Mouse (Mus musculus): ENCODE measurements at regions not wholly inside any gene's neighbourhood (a gene's known extent, or its start where the extent isn't known, plus 50 kb on each side); places are given as distances from the start of the nearest gene placed in this dataset.

- Histone ChIP-seq H3K4me1 (ENCODE audit: insufficient read depth, low read depth, low read length) (no peaks in the 10 kb centered on the region), H3K27me3 (ENCODE audit: insufficient read depth, low read length) (no peaks in the 10 kb centered on the region), H3K9me3 (replicated peaks) (peaks cover 29% of the 10 kb centered on the region), H3K36me3 (replicated peaks) (no peaks in the 10 kb centered on the region), H3K4me3 (ENCODE audit: low read depth, low read length) (no peak overlapping the region)
- ATAC-seq (ENCODE audit: extremely low read depth, insufficient number of reproducible peaks, low FRiP score, poor library complexity, severe bottlenecking) (no peak), DNase-seq (ENCODE audit: low spot score) (no peak)
- no peak for TF ChIP-seq CTCF (IDR thresholded peaks at IDR 0.05; ENCODE audit: low read depth, low read length)
- TF ChIP-seq POLR2AphosphoS5 (IDR thresholded peaks at IDR 0.05; ENCODE audit: insufficient replicate concordance, low read depth, low read length): no peak
- no peak for TF ChIP-seq TAL1 (conservative IDR thresholded peaks at IDR 0.05; ENCODE audit: low read depth, low read length)
- no peak for TF ChIP-seq GATA2 (IDR thresholded peaks at IDR 0.05; ENCODE audit: borderline replicate concordance, low read depth, low read length)
- TF ChIP-seq GATA1 (IDR thresholded peaks at IDR 0.05; ENCODE audit: borderline replicate concordance, low read length): no peak
Measured at GRCm38 (mm10) chr8:91983171-91983570, 181.3 kb upstream of the Irx3 start.

DNA sequence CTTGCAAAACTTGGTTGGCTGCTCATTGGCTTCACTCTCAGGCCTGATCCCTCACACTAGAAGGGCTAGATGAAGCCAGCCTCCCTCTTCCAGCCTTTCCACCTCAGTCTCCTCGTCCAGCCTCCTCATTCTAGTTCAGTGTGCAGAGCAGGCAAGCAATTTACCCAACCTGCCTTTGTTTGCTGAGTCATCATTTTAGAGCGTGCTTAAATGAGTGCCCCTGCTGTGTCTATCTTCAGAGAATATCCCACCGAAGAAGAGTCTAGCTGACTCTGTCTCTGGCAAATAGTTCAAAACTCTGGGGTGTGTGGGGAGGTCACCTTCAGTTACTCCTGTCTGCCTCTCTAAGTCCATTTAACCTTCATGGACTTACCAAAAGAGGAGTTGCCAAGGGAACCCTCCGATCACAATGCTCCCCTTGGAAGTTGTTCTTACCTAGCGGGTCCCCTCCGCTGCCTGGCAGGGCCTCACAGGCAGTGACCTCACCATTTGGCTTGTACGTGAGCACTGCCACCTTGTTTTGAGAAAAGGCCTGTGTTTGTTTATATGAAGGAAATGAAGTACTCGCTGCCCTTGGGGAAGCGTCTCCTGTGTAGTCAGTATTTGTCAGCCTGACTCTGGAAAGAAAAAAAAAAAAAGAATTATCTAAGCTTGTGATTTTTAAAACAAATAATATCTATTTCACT, 175.2 kb upstream of the Irx3 start:
- TF ChIP-seq POLR2AphosphoS5 (IDR thresholded peaks at IDR 0.05; ENCODE audit: insufficient replicate concordance, low read depth, low read length) (no peak), CTCF (IDR thresholded peaks at IDR 0.05; ENCODE audit: low read depth, low read length) (no peak), GATA2 (IDR thresholded peaks at IDR 0.05; ENCODE audit: borderline replicate concordance, low read depth, low read length) (no peak), TAL1 (conservative IDR thresholded peaks at IDR 0.05; ENCODE audit: low read depth, low read length) (no peak), GATA1 (IDR thresholded peaks at IDR 0.05; ENCODE audit: borderline replicate concordance, low read length) (no peak)
- ATAC-seq (ENCODE audit: extremely low read depth, insufficient number of reproducible peaks, low FRiP score, poor library complexity, severe bottlenecking) (no peak), DNase-seq (ENCODE audit: low spot score) (no peak)
- no peaks in the 10 kb centered on the region for H3K4me1 ChIP-seq (ENCODE audit: insufficient read depth, low read depth, low read length)
- no peaks in the 10 kb centered on the region for H3K27me3 ChIP-seq (ENCODE audit: insufficient read depth, low read length)
- H3K4me3 ChIP-seq (ENCODE audit: low read depth, low read length): no peak overlapping the region
- H3K9me3 ChIP-seq (replicated peaks): peaks cover 43% of the 10 kb centered on the region
- no peaks in the 10 kb centered on the region for H3K36me3 ChIP-seq (replicated peaks)

GRCm38 (mm10) chr8:91975460-91975859, 173.6 kb upstream of the Irx3 start:
- H3K4me1 ChIP-seq (ENCODE audit: insufficient read depth, low read depth, low read length): no peaks in the 10 kb centered on the region
- H3K4me3 ChIP-seq (ENCODE audit: low read depth, low read length): no peak overlapping the region
- H3K36me3 ChIP-seq (replicated peaks): no peaks in the 10 kb centered on the region
- peaks cover 48% of the 10 kb centered on the region for H3K9me3 ChIP-seq (replicated peaks)
- DNase-seq (ENCODE audit: low spot score): no peak
- TF ChIP-seq POLR2AphosphoS5 (IDR thresholded peaks at IDR 0.05; ENCODE audit: insufficient replicate concordance, low read depth, low read length): no peak
- TF ChIP-seq TAL1 (conservative IDR thresholded peaks at IDR 0.05; ENCODE audit: low read depth, low read length): no peak
- TF ChIP-seq GATA2 (IDR thresholded peaks at IDR 0.05; ENCODE audit: borderline replicate concordance, low read depth, low read length): no peak
- TF ChIP-seq GATA1 (IDR thresholded peaks at IDR 0.05; ENCODE audit: borderline replicate concordance, low read length): no peak
- TF ChIP-seq CTCF (IDR thresholded peaks at IDR 0.05; ENCODE audit: low read depth, low read length): no peak
- no peaks in the 10 kb centered on the region for H3K27me3 ChIP-seq (ENCODE audit: insufficient read depth, low read length)
- no peak for ATAC-seq (ENCODE audit: extremely low read depth, insufficient number of reproducible peaks, low FRiP score, poor library complexity, severe bottlenecking)

DNA sequence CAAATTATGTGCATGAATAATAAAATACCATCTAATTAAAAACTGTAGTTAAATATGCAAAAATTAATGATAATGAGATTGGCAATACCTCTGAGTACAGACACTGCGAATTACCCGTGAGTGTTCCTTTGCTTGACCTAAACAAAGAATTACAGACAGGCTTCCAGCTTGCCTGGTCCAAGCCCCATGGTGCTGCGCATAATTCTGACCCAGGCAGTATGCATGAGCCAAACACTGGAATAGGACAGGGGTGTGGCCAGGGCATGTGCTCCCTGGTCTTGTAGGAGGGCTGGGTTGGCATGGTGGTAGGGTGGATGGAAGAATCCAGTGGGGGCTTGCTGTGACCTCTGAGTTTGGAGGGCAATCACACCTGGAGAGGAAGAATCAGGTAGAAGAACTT, 172.8 kb upstream of the Irx3 start:
- H3K4me1 ChIP-seq (ENCODE audit: insufficient read depth, low read depth, low read length): no peaks in the 10 kb centered on the region
- H3K4me3 ChIP-seq (ENCODE audit: low read depth, low read length): no peak overlapping the region
- DNase-seq (ENCODE audit: low spot score) (no peak), ATAC-seq (ENCODE audit: extremely low read depth, insufficient number of reproducible peaks, low FRiP score, poor library complexity, severe bottlenecking) (no peak)
- H3K9me3 ChIP-seq (replicated peaks): peaks cover 53% of the 10 kb centered on the region
- H3K36me3 ChIP-seq (replicated peaks): no peaks in the 10 kb centered on the region
- no peaks in the 10 kb centered on the region for H3K27me3 ChIP-seq (ENCODE audit: insufficient read depth, low read length)
- TF ChIP-seq POLR2AphosphoS5 (IDR thresholded peaks at IDR 0.05; ENCODE audit: insufficient replicate concordance, low read depth, low read length) (no peak), GATA2 (IDR thresholded peaks at IDR 0.05; ENCODE audit: borderline replicate concordance, low read depth, low read length) (no peak), GATA1 (IDR thresholded peaks at IDR 0.05; ENCODE audit: borderline replicate concordance, low read length) (no peak)

GRCm38 (mm10) chr8:91973951-91974439, 172.1 kb upstream of the Irx3 start:
- no peaks in the 10 kb centered on the region for H3K27me3 ChIP-seq (ENCODE audit: insufficient read depth, low read length)
- TF ChIP-seq GATA1 (IDR thresholded peaks at IDR 0.05; ENCODE audit: borderline replicate concordance, low read length) (no peak), CTCF (IDR thresholded peaks at IDR 0.05; ENCODE audit: low read depth, low read length) (no peak), TAL1 (conservative IDR thresholded peaks at IDR 0.05; ENCODE audit: low read depth, low read length) (no peak), GATA2 (IDR thresholded peaks at IDR 0.05; ENCODE audit: borderline replicate concordance, low read depth, low read length) (no peak), POLR2AphosphoS5 (IDR thresholded peaks at IDR 0.05; ENCODE audit: insufficient replicate concordance, low read depth, low read length) (no peak)
- no peak overlapping the region for H3K4me3 ChIP-seq (ENCODE audit: low read depth, low read length)
- H3K4me1 ChIP-seq (ENCODE audit: insufficient read depth, low read depth, low read length): no peaks in the 10 kb centered on the region
- H3K36me3 ChIP-seq (replicated peaks): no peaks in the 10 kb centered on the region
- ATAC-seq (ENCODE audit: extremely low read depth, insufficient number of reproducible peaks, low FRiP score, poor library complexity, severe bottlenecking) (no peak), DNase-seq (ENCODE audit: low spot score) (no peak)
- peaks cover 58% of the 10 kb centered on the region for H3K9me3 ChIP-seq (replicated peaks)

- no peak for DNase-seq (ENCODE audit: low spot score)
- TF ChIP-seq TAL1 (conservative IDR thresholded peaks at IDR 0.05; ENCODE audit: low read depth, low read length) (no peak), GATA1 (IDR thresholded peaks at IDR 0.05; ENCODE audit: borderline replicate concordance, low read length) (no peak), GATA2 (IDR thresholded peaks at IDR 0.05; ENCODE audit: borderline replicate concordance, low read depth, low read length) (no peak), POLR2AphosphoS5 (IDR thresholded peaks at IDR 0.05; ENCODE audit: insufficient replicate concordance, low read depth, low read length) (no peak), CTCF (IDR thresholded peaks at IDR 0.05; ENCODE audit: low read depth, low read length) (no peak)
- Histone ChIP-seq H3K36me3 (replicated peaks) (no peaks in the 10 kb centered on the region), H3K4me1 (ENCODE audit: insufficient read depth, low read depth, low read length) (no peaks in the 10 kb centered on the region), H3K27me3 (ENCODE audit: insufficient read depth, low read length) (no peaks in the 10 kb centered on the region), H3K4me3 (ENCODE audit: low read depth, low read length) (no peak overlapping the region), H3K9me3 (replicated peaks) (peaks cover 59% of the 10 kb centered on the region)
- ATAC-seq (ENCODE audit: extremely low read depth, insufficient number of reproducible peaks, low FRiP score, poor library complexity, severe bottlenecking): no peak
Measured at GRCm38 (mm10) chr8:91967407-91967806, 165.5 kb upstream of the Irx3 start.
